Mouse (Mus musculus) megakaryocyte, embryonic 14.5 days (primary cell): ENCODE results near the gene Tmprss3.

Experiments
- FLI1 ChIP-seq: IDR thresholded peaks from 2 replicates; pipeline ENCODE4 v1.6.1; 2012; ENCODE audit warnings: low read length, inconsistent platforms, mixed read lengths
- GATA1 ChIP-seq: IDR thresholded peaks from 3 replicates; pipeline ENCODE4 v1.6.1; 2012; ENCODE audit warnings: mixed read lengths, low read length, inconsistent platforms, borderline replicate concordance

DNA sequence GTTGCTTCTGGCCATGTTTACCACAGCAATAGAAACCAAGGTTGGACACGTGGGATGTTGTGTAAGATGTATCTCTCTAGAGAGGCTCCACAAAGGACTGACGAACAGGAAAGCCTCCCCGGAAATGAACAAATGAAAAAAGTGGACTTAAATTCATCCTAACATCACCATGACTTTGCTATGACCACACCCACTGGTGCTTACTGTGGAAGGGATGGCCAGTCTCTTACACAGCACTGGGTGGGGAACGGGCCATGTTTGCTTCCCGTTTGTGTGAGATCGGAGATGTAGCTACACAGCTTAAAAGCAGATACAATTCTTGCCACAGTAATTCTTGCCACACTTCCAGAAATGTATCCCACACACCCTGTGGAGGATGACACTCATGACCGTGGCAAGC is 2.5 kb downstream of the Tmprss3 start:
- TF ChIP-seq GATA1 (no peak), FLI1 (no peak)
